Mouse (Mus musculus) telencephalon, adult 2 months (tissue): Measurements from ENCODE around the gene Cdkl2.

Experiments used
- DNase-seq: peaks from one replicate; pipeline ENCODE4 v3.0.0-alpha.2; 2011; ENCODE audit warnings: low read depth, low spot score

Cdkl2 gene

DNA sequence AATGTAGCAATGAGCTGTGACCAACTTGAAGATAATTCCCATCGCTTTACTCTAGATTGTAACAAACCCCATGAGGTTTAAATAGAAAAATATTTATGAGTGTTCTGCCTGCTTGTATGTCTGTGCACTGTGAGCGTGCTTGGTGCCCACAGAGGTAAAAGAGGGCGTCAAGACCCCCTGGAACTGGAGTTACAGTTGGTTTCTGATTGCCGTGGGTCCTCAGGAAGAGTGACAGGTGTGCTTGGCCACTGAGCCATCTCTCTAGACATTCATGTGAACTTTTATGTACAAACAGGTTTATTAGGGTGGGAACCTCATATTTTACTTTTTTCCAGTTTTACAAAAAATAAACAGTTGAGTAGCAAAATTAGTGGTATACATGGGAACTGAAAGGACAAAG lies at the start of gene Cdkl2:
Cdkl2 (minus strand) TSS at position 101 of the 400 bp plus-strand sequence.
- DNase-seq, result no peak

DNA sequence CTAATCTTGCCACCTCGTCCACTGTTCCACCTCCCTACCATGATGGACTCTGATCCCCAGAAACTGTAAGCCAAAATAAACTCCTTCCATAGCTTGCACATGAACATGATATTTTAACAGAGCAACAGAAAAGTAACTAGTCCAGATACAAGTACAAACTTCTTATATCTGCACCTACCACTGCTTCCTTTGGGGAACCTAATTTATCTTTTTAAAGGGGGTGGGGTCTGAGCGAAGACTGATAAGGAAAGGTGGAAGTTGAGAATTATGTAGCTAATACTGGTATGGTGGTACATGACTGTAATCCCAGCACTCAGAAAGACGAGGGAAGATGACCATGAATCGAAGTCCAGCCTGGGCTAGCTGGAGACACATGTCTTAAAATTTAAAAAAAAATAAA lies 43.8 kb upstream of the Cdkl2 start:
- no peak for DNase-seq

DNA sequence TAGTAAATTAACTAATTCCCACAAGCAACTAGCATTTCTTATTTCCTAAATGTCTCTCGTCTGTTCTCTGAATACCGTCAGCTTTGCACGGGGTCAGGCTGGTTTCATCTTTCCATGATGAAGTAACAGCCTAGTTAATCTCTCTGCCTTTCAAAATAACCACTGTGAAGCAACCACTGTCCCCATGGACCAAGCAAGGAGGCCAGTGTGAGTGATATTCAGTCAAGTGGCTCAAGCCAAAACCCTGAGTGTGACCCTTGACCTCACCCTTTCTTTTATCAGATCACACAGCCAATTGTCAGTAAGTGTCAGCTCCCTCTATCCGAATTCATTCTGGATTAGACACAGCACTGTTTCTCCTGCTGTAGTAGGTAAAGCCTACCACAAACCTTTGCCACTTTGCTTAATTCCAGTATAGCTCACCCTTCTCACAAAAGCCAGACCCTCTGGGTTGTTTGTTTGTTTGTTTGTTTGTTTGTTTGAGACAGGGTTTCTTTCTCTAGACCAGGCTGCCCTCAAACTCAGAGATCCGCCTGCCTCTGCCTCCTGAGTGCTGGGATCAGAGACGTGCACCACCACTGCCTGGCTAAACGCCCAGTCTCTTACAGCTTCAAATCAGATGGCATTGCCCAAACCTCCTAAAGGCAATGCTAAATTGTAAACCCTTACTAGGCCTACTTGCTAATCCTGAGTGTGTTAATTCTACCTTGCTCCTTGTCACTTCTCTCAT lies 42.3 kb upstream of the Cdkl2 start:
- no peak for DNase-seq

DNA sequence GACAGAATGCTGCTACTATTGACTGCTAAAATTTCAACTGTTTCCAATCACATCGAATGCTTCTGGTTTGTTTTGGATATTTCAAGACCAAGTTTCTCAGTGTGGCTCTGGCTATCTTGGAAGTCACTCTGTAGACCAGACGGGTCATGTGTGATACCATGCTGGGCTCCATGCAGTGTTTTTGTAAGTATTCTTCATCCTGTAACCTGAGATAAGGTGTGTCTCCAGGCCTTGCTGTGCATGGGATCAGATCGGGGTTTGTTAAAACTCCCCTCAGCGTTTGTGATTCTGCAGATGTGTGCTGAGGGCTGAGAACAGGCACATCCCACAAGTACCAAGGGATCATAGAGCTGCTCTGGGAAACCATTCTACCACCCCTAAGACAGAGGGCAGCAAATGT lies 41.6 kb upstream of the Cdkl2 start:
- no peak for DNase-seq

DNA sequence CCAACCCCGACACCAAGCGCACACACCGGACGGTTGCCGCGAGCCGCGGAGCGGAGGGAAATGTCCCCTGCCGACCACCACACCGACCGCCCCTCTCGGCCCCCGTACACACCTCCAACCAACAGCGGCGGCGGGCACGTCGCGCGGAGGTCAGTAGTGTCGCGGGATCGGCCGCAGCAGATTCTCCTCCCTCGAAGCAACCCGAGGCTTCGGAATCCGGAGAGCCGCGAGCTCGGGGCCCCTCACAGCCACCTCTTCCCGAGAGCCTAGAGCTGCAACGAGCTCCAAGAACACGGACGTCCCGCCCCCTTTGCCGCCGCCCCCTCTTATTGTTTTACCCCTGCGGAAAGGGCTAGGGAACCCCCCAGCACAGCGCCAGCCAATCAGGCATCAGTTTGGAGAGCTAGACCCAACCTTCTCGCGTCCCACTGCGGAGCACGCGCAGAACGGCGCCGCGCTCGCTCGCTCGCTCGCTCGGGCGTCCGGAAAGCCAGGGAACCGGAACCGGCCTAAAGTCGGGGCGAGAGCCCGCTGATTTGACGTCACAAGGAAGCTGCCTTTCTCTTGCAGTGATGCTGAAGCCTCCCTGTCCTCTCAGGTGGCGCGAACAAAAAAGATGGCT lies 39.8 kb upstream of the Cdkl2 start, which contains the start of gene G3bp2:
G3bp2 (minus strand) TSS at position 303 of the 622 bp plus-strand sequence.
- peak; percentile 98 for DNase-seq

DNA sequence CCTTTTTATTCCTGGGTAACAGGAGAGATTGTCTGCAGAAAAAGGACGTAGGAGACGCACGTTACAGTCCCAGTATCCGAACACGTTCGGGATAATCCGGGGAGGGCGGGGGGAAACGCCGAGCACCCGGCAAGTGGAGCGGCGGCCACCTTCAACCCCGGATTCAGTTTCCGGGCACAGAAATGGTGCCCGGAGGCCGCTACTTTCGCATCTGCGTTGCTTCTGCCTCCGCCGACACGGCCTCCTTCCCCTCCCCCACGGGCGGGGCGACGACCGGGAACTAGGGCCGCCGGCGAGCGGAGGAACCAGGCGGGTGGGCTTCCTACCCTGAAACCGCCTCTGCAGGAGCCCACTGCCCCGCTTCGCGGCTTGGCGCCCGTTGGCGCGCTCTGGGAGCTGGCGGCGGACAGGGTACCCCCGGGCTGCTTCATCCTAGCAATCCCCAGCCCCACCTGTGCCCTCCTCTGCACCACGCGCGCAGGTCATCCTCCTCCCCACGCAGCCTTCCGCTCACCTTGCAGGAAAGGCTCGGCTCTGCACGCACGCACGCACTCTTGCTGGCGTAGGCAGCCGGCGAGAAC lies 39.2 kb upstream of the Cdkl2 start:
- no peak for DNase-seq

DNA sequence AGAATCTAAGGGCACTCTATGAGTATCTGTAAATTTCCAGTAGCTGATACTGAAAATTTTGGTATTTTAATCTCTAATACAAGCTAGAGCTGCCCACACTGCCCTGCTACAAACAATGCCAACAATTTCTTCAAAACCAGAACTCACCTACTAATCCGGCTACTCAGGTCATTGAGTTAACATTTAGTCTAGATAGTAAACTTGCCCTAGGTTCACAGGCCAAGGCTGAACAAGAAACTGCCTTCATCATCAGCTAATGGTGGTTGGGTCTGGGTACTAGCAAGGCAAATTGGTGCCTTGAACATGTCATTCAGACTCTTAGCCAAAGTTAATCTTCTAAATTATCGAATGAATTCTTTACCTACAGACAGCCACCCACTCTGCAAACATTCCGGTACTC lies 37.6 kb upstream of the Cdkl2 start:
- no peak for DNase-seq

DNA sequence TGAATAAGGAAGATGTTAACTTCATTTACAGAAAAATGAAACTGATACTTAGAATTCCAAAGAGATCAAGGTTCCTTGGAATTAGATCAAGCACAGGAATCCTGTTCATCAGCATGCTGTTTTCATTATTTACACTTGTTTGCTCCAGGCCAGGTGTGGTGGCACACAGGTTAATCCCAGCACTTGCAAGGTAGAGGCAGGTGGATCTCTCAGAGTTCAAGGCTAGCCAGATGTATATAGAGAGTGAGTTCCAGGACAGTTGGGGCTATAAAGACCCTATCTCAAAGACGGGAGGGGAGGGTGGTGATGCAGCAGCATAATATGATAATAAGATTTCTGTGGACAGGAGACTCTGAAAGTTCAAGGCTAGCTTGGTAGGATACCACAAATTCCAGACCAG lies 36.7 kb upstream of the Cdkl2 start:
- no peak for DNase-seq

DNA sequence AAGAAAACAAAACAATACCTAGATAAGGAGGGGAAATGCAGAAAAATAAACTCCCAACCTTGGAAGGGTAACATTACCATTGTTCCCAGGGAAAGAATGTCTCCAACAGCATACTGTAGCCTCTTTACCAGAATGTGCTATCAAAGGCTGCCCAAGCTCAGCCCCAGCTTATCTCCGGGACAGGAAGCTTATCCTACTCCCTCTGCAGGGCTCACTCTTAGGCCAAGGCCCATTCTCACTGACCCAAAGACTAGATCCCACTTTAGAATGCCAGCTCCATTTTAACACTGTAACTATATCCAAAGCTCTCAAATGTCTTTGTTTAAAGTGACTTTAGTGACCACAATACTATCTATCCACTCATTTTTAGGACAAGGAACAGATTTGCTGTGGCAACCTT lies 35.6 kb upstream of the Cdkl2 start:
- no peak for DNase-seq

DNA sequence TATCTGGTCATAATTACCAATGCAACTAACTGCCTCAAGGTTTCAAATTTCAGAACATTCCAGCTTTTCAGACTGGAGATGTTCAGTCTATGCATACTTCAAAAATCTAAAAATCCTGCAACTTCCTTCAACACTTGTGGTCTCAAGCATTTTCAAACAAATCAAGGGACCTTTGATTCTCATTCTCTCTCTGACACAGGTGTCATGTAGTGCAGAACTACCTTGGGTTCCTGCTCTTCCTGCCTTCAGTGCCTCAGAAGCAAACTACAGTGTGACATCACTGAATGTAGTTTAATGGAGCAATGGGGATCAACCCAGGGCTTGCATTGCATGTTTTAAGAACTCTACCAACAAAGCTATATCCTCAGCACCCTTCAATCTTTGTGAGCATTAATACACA lies 35.1 kb upstream of the Cdkl2 start:
- DNase-seq, result no peak

DNA sequence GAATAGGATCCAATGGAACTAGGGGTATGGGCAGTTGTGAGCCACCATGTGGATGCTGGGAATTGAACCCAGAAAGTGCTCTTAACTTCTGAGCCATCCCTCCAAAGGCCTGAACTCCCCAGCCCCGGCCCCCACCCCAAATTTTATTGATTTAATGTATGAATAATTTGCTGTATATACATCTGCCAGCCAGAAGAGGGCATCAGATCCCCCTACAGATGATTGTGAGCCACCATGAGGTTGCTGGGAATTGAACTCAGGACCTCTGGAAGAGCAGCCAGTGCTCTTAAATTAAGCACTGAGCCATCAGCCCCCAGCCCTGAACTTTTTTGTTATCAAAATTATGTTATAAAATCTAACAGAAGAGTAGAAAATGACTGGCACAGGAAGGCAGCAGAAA lies 32.6 kb upstream of the Cdkl2 start:
- DNase-seq, result no peak

DNA sequence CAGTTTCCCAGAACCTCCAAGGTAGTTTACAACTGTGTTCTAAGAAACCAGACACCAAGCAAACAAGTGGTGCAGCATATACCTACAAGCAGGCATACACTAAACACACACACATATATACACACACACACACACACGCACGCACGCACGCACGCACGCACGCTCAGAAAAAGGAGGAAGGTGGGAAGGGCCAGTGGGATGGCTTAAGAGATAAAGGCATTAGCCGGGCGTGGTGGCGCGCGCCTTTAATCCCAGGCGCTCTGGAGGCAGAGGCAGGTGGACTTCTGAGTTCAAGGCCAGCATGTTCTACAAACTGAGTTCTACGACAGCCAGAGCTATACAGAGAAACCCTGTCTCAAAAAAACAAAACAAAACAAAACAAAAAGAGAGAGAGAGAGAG lies 30.4 kb upstream of the Cdkl2 start:
- DNase-seq, result no peak

DNA sequence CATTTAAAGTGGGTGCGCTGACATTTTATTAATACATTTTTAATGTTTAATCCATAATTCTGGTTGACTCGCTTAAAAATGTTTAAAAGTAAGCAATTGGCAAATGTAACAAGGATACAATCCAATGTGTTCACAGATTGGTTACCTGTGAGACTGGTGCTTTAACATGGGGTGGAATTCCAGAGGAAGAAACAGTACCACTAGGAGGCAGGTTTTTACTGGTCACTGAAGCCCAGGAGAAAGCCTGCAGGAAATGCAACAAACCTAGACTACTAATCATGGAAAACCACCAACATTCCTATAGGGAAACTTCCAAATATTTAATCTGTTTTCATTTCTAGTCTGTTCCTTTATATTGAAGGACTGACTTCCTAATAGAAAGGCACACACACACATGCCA lies 19.5 kb upstream of the Cdkl2 start:
- no peak for DNase-seq

DNA sequence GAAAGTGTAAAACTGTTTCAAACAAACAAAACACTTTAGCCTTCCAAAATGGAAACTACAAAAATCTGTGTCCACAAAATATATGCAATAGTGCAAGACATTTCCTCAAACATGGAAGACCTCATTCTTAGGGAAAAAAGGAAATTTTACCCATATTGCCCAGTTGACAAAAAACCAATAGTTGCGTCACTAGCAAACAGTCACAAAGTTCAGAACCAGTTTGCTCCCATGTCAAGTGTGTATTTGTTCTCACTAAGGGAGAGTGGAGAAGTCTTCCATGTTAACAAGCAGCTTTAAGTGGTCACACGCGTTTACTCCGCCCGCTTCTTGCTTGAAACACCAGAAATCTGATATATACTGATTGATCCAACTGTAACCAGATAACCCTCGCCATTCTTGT lies 9.2 kb upstream of the Cdkl2 start:
- no peak for DNase-seq

DNA sequence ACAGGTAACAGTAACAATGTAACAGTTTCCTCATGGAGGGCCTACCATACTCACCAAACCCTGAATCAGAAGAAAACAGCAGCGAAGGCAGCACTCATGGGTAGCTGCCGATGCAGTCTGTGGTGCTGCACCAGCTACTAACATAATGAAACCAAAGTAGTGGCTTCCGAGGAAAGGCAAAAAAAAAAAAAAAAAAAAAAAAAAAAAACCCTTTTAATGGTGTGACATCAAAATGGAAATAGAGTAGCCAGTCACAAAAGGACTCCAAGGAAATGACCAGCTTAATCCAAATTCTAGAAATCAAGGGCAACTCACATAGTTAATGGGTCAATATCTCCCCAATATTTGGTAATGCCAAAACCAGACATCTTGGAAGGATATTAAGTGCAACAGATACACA lies 6.7 kb upstream of the Cdkl2 start:
- no peak for DNase-seq

DNA sequence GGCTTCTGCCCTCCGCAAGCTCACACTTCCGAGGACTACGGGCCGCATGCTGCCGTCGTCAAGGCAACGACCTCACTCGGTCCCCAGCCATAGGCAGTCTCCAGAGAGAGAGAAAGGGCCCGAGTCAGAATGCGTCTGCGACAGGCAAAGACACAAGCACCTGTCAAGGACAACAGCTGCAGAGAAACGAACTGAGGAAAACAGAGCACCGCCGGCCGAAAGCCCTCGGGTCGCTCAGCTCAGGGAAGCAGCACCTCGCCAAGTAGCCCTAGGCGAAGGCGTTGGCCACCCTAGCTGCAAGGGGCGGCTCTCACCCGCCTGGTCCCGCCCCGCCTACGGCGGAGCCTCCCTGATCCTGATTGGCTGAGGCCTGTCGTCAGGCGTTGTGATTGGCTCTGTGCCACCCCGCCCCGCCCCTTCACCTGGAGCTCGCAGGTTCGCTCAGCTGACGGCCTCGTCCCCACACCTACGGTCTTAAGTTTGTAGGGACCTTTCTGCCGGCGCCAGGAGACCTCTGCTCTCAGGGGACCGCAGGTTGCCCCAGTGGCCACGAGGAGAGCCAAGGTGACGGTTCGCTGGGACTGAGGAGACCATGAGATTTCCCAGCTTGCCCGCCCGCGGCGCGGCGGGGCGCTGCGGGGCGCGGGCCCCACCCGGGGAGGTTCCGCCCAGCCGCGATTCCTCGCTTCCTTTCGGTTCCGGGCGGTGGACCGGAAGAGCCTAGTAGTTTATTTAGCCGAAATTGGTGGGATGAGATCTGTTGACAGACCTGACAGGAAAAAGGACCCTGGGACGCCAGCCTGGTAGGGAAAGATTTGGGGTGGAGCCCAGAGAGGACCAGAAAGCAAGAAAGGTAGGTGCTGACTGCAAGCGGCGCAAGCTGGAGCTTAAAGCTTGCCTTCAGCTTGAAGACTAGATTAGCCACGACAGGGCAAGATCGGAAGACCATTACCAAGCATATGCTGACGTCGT lies 1.0 kb downstream of the Cdkl2 start:
- DNase-seq, result peak; percentile 91

DNA sequence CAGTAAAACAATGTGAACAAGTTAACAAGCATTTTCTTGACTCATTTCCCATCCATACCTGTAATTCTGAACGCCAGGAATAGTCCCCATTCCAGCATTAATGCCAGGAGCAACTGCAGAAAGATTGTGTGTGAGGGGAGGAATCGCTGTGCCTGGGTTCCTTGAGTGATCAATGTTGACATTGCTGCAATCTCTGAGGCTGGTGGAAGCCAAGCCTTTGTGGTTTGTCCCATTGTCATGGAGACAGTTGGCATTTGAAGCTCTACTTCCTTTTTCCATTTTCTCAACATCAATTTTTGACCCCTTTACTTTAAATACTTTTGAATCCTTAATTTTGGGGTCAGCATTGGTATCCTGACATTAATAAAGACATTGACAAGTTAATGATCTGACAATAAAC lies 23.7 kb downstream of the Cdkl2 start:
- DNase-seq, result no peak

DNA sequence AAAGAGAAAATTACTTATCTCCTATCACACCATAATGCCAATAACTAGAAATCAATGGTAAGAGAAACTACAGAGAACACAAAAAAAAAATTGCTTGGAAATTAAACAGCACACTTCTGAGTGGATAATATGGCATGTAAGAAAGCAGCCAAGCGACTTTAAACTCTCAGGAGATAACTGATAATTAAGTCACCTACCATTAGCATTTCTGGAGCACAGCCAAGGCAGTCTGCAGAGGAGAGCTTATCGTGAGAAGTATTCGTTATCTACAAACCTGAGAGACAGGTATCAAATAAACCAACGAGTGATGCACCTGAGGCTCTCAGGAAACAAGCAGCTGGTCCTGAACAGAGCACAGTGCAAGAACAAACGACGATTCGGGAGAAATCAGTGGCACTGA lies 31.9 kb downstream of the Cdkl2 start:
- DNase-seq, result no peak

DNA sequence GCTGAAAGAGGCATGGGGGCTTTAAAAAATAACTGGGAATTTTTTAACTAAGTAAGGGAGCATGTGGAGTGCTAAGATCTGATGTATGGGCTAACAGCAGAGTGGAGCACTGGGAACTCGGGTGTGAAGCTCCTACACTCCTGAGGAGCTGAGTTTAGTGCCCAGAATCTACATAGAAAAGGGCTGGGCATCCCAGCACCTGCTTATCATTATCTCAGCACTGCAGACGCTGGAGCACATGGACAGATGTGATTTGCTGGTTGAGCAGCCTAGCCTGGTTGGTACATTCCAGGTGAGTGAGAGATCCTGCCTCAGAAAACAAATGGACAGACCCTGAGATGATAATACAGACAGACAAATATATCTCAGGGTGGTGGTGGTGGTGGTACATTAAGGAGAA lies 33.9 kb downstream of the Cdkl2 start:
- no peak for DNase-seq

DNA sequence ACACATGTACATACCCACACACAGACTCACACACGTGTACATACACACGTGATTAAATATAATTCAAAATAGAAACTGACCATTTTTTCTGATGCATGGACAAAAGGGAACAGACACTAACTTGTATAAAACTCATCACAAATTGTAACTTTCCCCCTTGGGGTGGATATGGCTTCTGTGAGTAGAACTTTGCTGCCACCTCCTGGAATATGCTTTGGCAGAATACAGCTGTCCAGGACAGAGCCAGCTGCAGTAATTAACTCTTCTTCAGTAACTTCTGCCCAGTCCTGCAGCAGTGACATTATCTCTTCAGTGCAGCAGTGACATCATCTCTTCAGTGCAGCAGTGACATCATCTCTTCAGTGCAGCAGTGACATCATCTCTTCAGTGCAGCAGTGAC lies 40.7 kb downstream of the Cdkl2 start:
- DNase-seq, result no peak

DNA sequence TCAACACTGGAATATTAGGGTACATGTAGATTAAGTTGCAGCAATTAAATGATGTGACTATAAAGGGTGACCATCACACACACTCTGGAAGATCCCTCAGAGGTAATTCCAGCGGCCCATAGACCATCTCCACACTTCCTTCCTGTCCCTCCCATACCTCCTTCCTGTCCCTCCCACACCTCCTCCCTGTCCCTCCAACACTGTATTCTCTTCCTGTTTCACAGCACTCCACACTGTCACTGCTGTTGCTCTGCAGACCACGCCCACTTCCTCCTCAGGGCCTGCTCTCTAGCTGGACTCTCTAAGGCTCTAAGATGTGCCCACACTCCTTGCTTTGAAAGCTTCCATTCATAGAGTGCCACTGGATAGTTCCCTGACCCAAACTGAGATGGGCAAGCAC lies 42.9 kb downstream of the Cdkl2 start:
- no peak for DNase-seq

DNA sequence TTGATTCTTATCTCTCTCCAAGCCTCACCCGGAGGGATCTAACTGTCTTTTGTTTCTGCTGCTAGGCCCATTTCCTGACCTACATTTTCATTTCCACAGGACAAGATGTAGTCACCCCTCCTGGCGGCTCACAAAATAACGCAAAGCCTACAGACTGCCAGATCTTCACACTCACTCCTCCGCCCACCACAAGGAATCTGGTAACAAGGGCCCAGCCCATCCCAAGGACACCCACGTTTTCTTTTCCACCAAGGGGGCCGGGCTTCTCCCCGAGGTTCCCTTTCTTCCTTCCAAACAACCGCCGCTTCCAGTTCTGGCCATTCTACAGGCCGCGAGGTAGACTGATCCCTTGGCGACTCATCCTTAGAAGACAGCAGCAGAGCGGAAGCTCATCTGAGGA lies 49.1 kb downstream of the Cdkl2 start:
- DNase-seq, result peak; percentile 60
